Mouse (Mus musculus) thymus, adult 2 months (tissue): ENCODE data around the gene Hk1. TPM values are rescaled to one million over a fixed set of nuclear protein-coding genes. Genes with fewer than 3 reads are reported as not detected.

ENCODE experiments used
- DNase-seq: peaks from one replicate; pipeline ENCODE4 v3.0.0; 2021
- H3K27ac ChIP-seq: fragments of 200-500 bp; 2 replicates; pipeline ENCODE4 v1.5.1; 2012; ENCODE audit warnings: low read length, control low read depth; ENCODE audit not compliant: control insufficient read depth, insufficient read depth
- H3K27me3 ChIP-seq: fragments of 200-500 bp; 2 replicates; pipeline ENCODE4 v1.6.1; 2012; ENCODE audit warnings: mild to moderate bottlenecking, low read length, moderate library complexity, mixed read lengths; ENCODE audit not compliant: control insufficient read depth, insufficient read depth
- H3K36me3 ChIP-seq: fragments of 200-500 bp; 2 replicates; pipeline ENCODE4 v1.6.1; 2012; ENCODE audit warnings: mild to moderate bottlenecking, low read length, moderate library complexity; ENCODE audit not compliant: control insufficient read depth, insufficient read depth
- H3K4me1 ChIP-seq: fragments of 200-500 bp; replicated peaks from 2 replicates; pipeline ENCODE4 v1.6.1; 2012; ENCODE audit warnings: low read length; ENCODE audit not compliant: control insufficient read depth, insufficient read depth
- H3K4me3 ChIP-seq: fragments of 200-500 bp; 2 replicates; pipeline ENCODE4 v1.5.1; 2012; ENCODE audit warnings: mild to moderate bottlenecking, low read length, control low read depth, moderate library complexity; ENCODE audit not compliant: control insufficient read depth, insufficient read depth
- CTCF ChIP-seq: fragments of 200-500 bp; IDR thresholded peaks from 2 replicates; pipeline ENCODE4 v1.5.1; 2012; ENCODE audit warnings: mild to moderate bottlenecking, control low read depth, low read length, moderate library complexity, borderline replicate concordance; ENCODE audit not compliant: control insufficient read depth, poor library complexity, insufficient read depth; ENCODE audit errors: extremely low read depth
- POLR2A ChIP-seq: fragments of 200-500 bp; IDR thresholded peaks from 2 replicates; pipeline ENCODE4 v1.6.1; 2012; ENCODE audit warnings: mild to moderate bottlenecking, low read length, control low read depth, moderate library complexity; ENCODE audit not compliant: control insufficient read depth, poor library complexity, insufficient read depth; ENCODE audit errors: extremely low read depth
- WGBS: fragments of 180-500 bp; shearing (Covaris S2); methylation state at CpG from one replicate; pipeline ENCODE4 v1.1.7; 2018; 5-methylcytosine and 5-hydroxymethylcytosine counted together
- polyA plus RNA-seq: library from polyadenylated mRNA; depleted of rRNA; stranded (reverse); fragments of >200 nt; gene quantifications from 2 replicates; pipeline ENCODE4 v1.2.3, GENCODE M21; 2012

Hk1 gene
- polyA plus RNA-seq, 1 experiment: 52.1 TPM

- Histone ChIP-seq H3K27me3 (no peaks in the 10 kb centered on the region), H3K27ac (no peak overlapping the region), H3K36me3 (no peaks in the 10 kb centered on the region), H3K4me3 (no peak overlapping the region), H3K4me1 (peaks cover 6% of the 10 kb centered on the region)
- DNase-seq: no peak
- TF ChIP-seq CTCF (no peak), POLR2A (no peak)
- WGBS: 93% methylated on average over 9 of the region's 9 CpGs
These were observed 35.5 kb downstream of the Hk1 start for GRCm38 (mm10) chr10:62344004-62344752.

DNA sequence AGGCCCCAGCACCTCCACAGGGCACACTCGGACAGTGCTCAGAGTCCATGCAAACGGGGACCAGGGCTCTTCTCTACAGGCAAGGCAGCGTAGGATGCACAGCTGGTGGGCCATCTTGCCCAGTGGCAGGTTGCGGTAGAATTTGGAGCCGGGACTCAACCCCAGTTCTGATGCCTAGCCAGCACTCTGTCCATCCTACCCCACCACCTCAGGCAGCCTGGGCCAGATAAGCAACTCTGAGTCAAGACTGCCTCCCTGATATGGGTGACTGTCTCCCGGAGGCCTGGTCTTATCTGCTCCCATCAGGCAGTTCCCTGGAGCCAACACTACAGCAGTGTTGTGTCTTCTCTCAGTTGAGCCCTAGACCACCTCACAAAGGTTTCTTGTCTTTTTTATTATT lies 37.2 kb downstream of the Hk1 start:
- TF ChIP-seq POLR2A (no peak), CTCF (no peak)
- H3K4me3 ChIP-seq: no peak overlapping the region
- WGBS: 97% methylated on average over 6 of the region's 6 CpGs
- no peaks in the 10 kb centered on the region for H3K36me3 ChIP-seq
- no peak overlapping the region for H3K27ac ChIP-seq
- H3K4me1 ChIP-seq: peaks cover 16% of the 10 kb centered on the region
- H3K27me3 ChIP-seq: no peaks in the 10 kb centered on the region
- DNase-seq: no peak

- DNase-seq: no peak
- WGBS: 94% methylated on average over 4 of the region's 4 CpGs
- H3K4me1 ChIP-seq: peaks cover 16% of the 10 kb centered on the region
- no peaks in the 10 kb centered on the region for H3K36me3 ChIP-seq
- TF ChIP-seq CTCF (no peak), POLR2A (no peak)
- H3K4me3 ChIP-seq: no peak overlapping the region
- H3K27me3 ChIP-seq: no peaks in the 10 kb centered on the region
- H3K27ac ChIP-seq: no peak overlapping the region
These were observed 37.8 kb downstream of the Hk1 start for GRCm38 (mm10) chr10:62341956-62342355.

DNA sequence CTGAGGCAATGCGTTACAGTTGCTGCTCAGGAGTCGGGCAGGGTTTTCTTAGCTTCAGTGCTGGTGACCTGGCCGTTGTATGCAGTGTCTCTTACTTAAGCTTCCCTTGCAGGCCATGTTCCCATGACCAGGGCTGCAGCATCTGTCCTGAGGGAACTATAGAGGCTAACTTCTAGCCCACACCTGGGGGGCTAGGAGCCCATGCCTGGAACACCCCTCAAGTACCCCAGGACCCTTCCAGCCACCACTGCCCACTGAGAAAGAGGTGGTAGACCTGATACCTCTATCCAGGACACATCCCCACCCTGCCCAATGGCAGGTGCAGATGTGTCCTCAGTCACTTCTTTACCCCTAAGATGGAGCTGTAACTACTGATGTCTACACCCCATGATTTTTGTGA lies 38.7 kb downstream of the Hk1 start:
- 4% methylated on average over 3 of the region's 3 CpGs for WGBS
- Histone ChIP-seq H3K4me3 (peak overlapping the region; percentile 91), H3K27ac (peak overlapping the region; percentile 71), H3K27me3 (no peaks in the 10 kb centered on the region), H3K36me3 (no peaks in the 10 kb centered on the region), H3K4me1 (peaks cover 16% of the 10 kb centered on the region)
- no peak for TF ChIP-seq POLR2A
- TF ChIP-seq CTCF: no peak
- DNase-seq: peak; percentile 18

GRCm38 (mm10) chr10:62340095-62340731 lies 39.5 kb downstream of the Hk1 start:
- under 1% methylated on average over 38 of the region's 38 CpGs for WGBS
- TF ChIP-seq CTCF (peak; percentile 42; the same call in 1 of the 2 replicates), POLR2A (peak; percentile 60; the same call in 1 of the 2 replicates)
- Histone ChIP-seq H3K4me3 (peak overlapping the region; percentile 91), H3K27me3 (no peaks in the 10 kb centered on the region), H3K27ac (peak overlapping the region; percentile 84), H3K4me1 (peaks cover 16% of the 10 kb centered on the region), H3K36me3 (no peaks in the 10 kb centered on the region)
- peak; percentile 98 for DNase-seq

GRCm38 (mm10) chr10:62339211-62340094 lies 40.3 kb downstream of the Hk1 start:
- H3K4me3 ChIP-seq: peak overlapping the region; percentile 91
- TF ChIP-seq POLR2A (0 out of 2 replicates have a peak, but pooled peaks have one; percentile 18), CTCF (no peak)

More at GRCm38 (mm10) chr10:62339211-62340094, 40.3 kb downstream of the Hk1 start:
- DNase-seq: peak; percentile 79
- Histone ChIP-seq H3K4me1 (peaks cover 16% of the 10 kb centered on the region), H3K27ac (peak overlapping the region; percentile 84), H3K36me3 (no peaks in the 10 kb centered on the region), H3K27me3 (no peaks in the 10 kb centered on the region)
- WGBS: 1% methylated on average over 45 of the region's 45 CpGs
